Mouse (Mus musculus): Measurements from ENCODE around the gene Gstm3. TPM values are rescaled to one million over a fixed set of nuclear protein-coding genes. Genes with fewer than 3 reads are reported as not detected.

The Gstm3 gene
- total and polyA plus RNA-seq, 3 experiments: 0.06 TPM; not detected in 2

GRCm38 (mm10) chr3:108014098-108014973 lies 45.3 kb upstream of the Gstm3 start:
- Histone ChIP-seq H3K9ac (ENCODE audit: control insufficient read depth, low read depth, low read length, poor library complexity, severe bottlenecking) (no peak overlapping the region), H3K4me3 (ENCODE audit: control insufficient read depth in 1 of 2, insufficient read depth in 1 of 2, low read depth in 2 of 2, low read length in 2 of 2) (no peak overlapping the region), H3K4me1 (ENCODE audit: control insufficient read depth in 1 of 2, insufficient read depth in 2 of 2, low read length in 2 of 2) (peaks cover 0 to 18% of the 10 kb centered on the region in 2 experiments; a peak in 2 of 4 replicates), H3K27ac (ENCODE audit: control insufficient read depth, low read depth, low read length) (no peak overlapping the region), H3K27me3 (ENCODE audit: control insufficient read depth in 1 of 2, insufficient read depth in 2 of 2, low read length in 2 of 2) (no peaks in the 10 kb centered on the region), H3K9me3 (replicated peaks; ENCODE audit: insufficient read depth, low read length) (no peaks in the 10 kb centered on the region), H3K36me3 (ENCODE audit: control insufficient read depth in 1 of 2, insufficient read depth in 2 of 2, low read length in 2 of 2) (peaks cover 0 to 3% of the 10 kb centered on the region in 2 experiments; a peak in 1 of 4 replicates), H3K79me2 (ENCODE audit: control insufficient read depth, insufficient read depth, low read length, poor library complexity) (no peaks in the 10 kb centered on the region)
- TF ChIP-seq NRF1 (IDR thresholded peaks at IDR 0.05; ENCODE audit: insufficient read depth, low read depth, low read length, poor library complexity, severe bottlenecking): no peak
- no peak for TF ChIP-seq CHD1 (IDR thresholded peaks at IDR 0.05; ENCODE audit: low read depth, low read length)
- no peak for TF ChIP-seq CTCF (IDR thresholded peaks at IDR 0.05 in 2 of 3, conservative IDR thresholded peaks at IDR 0.05 in 1 of 3; ENCODE audit: control insufficient read depth in 1 of 3, insufficient read depth in 1 of 3, low read depth in 2 of 3, low read length in 3 of 3, poor library complexity in 1 of 3, severe bottlenecking in 1 of 3)
- no peak for TF ChIP-seq ZNF384 (IDR thresholded peaks at IDR 0.05; ENCODE audit: low read depth, low read length)
- TF ChIP-seq POLR2A (IDR thresholded peaks at IDR 0.05; ENCODE audit: control insufficient read depth in 1 of 2, insufficient read depth in 1 of 2, low read depth in 1 of 2, low read length in 2 of 2, poor library complexity in 1 of 2): no peak
- TF ChIP-seq MYC (IDR thresholded peaks at IDR 0.05; ENCODE audit: low read depth, low read length): no peak
- DNase-seq (ENCODE audit: low read depth, low spot score): no peak

GRCm38 (mm10) chr3:108013331-108013871 lies 44.3 kb upstream of the Gstm3 start:
- H3K27ac ChIP-seq (ENCODE audit: control insufficient read depth, low read depth, low read length): no peak overlapping the region; the same call in 1 of the 2 replicates
- DNase-seq (ENCODE audit: low read depth, low spot score): peak; percentile 85
- TF ChIP-seq MAX (IDR thresholded peaks at IDR 0.05; ENCODE audit: low read length): no peak
- TF ChIP-seq POLR2AphosphoS5 (IDR thresholded peaks at IDR 0.05; ENCODE audit: borderline replicate concordance, low read depth, low read length): no peak
- TF ChIP-seq CTCF (IDR thresholded peaks at IDR 0.05 in 2 of 3, conservative IDR thresholded peaks at IDR 0.05 in 1 of 3; ENCODE audit: control insufficient read depth in 1 of 3, insufficient read depth in 1 of 3, low read depth in 2 of 3, low read length in 3 of 3, poor library complexity in 1 of 3, severe bottlenecking in 1 of 3): no peak
- TF ChIP-seq ZMIZ1 (IDR thresholded peaks at IDR 0.05; ENCODE audit: low read depth, low read length): no peak
- no peak for TF ChIP-seq USF1 (IDR thresholded peaks at IDR 0.05; ENCODE audit: low read depth, low read length)
- TF ChIP-seq ZC3H11A (IDR thresholded peaks at IDR 0.05; ENCODE audit: low read depth, low read length): no peak
- no peak for TF ChIP-seq ZKSCAN1 (IDR thresholded peaks at IDR 0.05; ENCODE audit: low read depth, low read length)
- no peak for TF ChIP-seq KAT2A (conservative IDR thresholded peaks at IDR 0.05; ENCODE audit: low read depth, low read length)
- TF ChIP-seq MYB (IDR thresholded peaks at IDR 0.05; ENCODE audit: low read depth, low read length): no peak
- TF ChIP-seq POLR2A (IDR thresholded peaks at IDR 0.05; ENCODE audit: control insufficient read depth in 1 of 2, insufficient read depth in 1 of 2, low read depth in 1 of 2, low read length in 2 of 2, poor library complexity in 1 of 2): no peak
- TF ChIP-seq MXI1 (IDR thresholded peaks at IDR 0.05; ENCODE audit: low read depth, low read length): no peak
- no peak for TF ChIP-seq MEF2A (IDR thresholded peaks at IDR 0.05; ENCODE audit: extremely low read depth, insufficient replicate concordance, low read depth, low read length, poor library complexity, severe bottlenecking)
- no peak for TF ChIP-seq HCFC1 (IDR thresholded peaks at IDR 0.05; ENCODE audit: low read depth, low read length)
- TF ChIP-seq NELFE (IDR thresholded peaks at IDR 0.05; ENCODE audit: low read depth, low read length): no peak
- no peak for TF ChIP-seq RAD21 (IDR thresholded peaks at IDR 0.05; ENCODE audit: low read depth, low read length)
- no peak for TF ChIP-seq CHD1 (IDR thresholded peaks at IDR 0.05; ENCODE audit: low read depth, low read length)
- TF ChIP-seq ELF1 (IDR thresholded peaks at IDR 0.05; ENCODE audit: low read depth, low read length): no peak
- peak; percentile 75 for TF ChIP-seq RCOR1 (IDR thresholded peaks at IDR 0.05; ENCODE audit: low read depth, low read length)
- TF ChIP-seq JUND (IDR thresholded peaks at IDR 0.05; ENCODE audit: low read depth, low read length): no peak
- no peak for TF ChIP-seq E2F4 (IDR thresholded peaks at IDR 0.05; ENCODE audit: borderline replicate concordance, low read depth, low read length)
- peak; percentile 55; the same call in 1 of the 2 replicates for TF ChIP-seq SIN3A (IDR thresholded peaks at IDR 0.05; ENCODE audit: low read length)
- TF ChIP-seq MYC (IDR thresholded peaks at IDR 0.05; ENCODE audit: low read depth, low read length): peak; percentile 68; the same call in 1 of the 2 replicates
- no peak for TF ChIP-seq CHD2 (IDR thresholded peaks at IDR 0.05; ENCODE audit: low read length)
- no peak for TF ChIP-seq MAZ (IDR thresholded peaks at IDR 0.05; ENCODE audit: low read depth, low read length)
- no peak for TF ChIP-seq TCF12 (IDR thresholded peaks at IDR 0.05; ENCODE audit: low read depth, low read length)
- TF ChIP-seq GATA1 (IDR thresholded peaks at IDR 0.05; ENCODE audit: low read depth, low read length): 0 out of 2 replicates have a peak, but pooled peaks have one; percentile 9

More at GRCm38 (mm10) chr3:108013331-108013871, 44.3 kb upstream of the Gstm3 start:
- H3K9me3 ChIP-seq (replicated peaks; ENCODE audit: insufficient read depth, low read length): no peaks in the 10 kb centered on the region
- H3K9ac ChIP-seq (ENCODE audit: control insufficient read depth, low read depth, low read length, poor library complexity, severe bottlenecking): no peak overlapping the region
- H3K36me3 ChIP-seq (ENCODE audit: control insufficient read depth in 1 of 2, insufficient read depth in 2 of 2, low read length in 2 of 2): peaks cover 0 to 3% of the 10 kb centered on the region in 2 experiments; a peak in 1 of 4 replicates
- H3K4me3 ChIP-seq (ENCODE audit: control insufficient read depth in 1 of 2, insufficient read depth in 1 of 2, low read depth in 2 of 2, low read length in 2 of 2): no peak overlapping the region
- H3K4me1 ChIP-seq (ENCODE audit: control insufficient read depth in 1 of 2, insufficient read depth in 2 of 2, low read length in 2 of 2): peaks cover 0 to 15% of the 10 kb centered on the region in 2 experiments; a peak in 2 of 4 replicates
- no peaks in the 10 kb centered on the region for H3K79me2 ChIP-seq (ENCODE audit: control insufficient read depth, insufficient read depth, low read length, poor library complexity)
- no peaks in the 10 kb centered on the region for H3K27me3 ChIP-seq (ENCODE audit: control insufficient read depth in 1 of 2, insufficient read depth in 2 of 2, low read length in 2 of 2)
